Mouse (Mus musculus) CH12.LX (cell line): ENCODE results near the gene Csl. TPM values are rescaled to one million over a fixed set of nuclear protein-coding genes. Genes with fewer than 3 reads are reported as not detected.

Experiments used
- DNase-seq: peaks from one replicate; pipeline ENCODE4 v3.0.0-alpha.2; 2013; ENCODE audit errors: extremely low read depth
- H3K27ac ChIP-seq: 2 replicates; pipeline ENCODE4 v1.5.1; 2012; ENCODE audit warnings: low read depth, mild to moderate bottlenecking, control low read depth, moderate library complexity; ENCODE audit not compliant: insufficient read depth
- H3K27me3 ChIP-seq: replicated peaks from 2 replicates; pipeline ENCODE3; 2012; ENCODE audit warnings: inconsistent platforms
- H3K36me3 ChIP-seq, 2 experiments: replicated peaks in 1 of 2; 2 replicates each; pipeline versions ENCODE3 to v1.6.1; 2012; ENCODE audit warnings: inconsistent platforms in 1 of 2, low read length in 1 of 2, mild to moderate bottlenecking in 1 of 2, mixed read lengths in 1 of 2, moderate library complexity in 1 of 2; ENCODE audit not compliant: control insufficient read depth in 1 of 2, insufficient read depth in 1 of 2
- H3K4me1 ChIP-seq, 2 experiments: 2 replicates each; pipeline ENCODE4 v1.6.1; 2012; ENCODE audit warnings: inconsistent platforms in 1 of 2, moderate library complexity in 1 of 2; ENCODE audit not compliant: insufficient read depth in 2 of 2, control insufficient read depth in 1 of 2
- H3K4me2 ChIP-seq: 2 replicates; pipeline ENCODE4 v1.6.1; 2012; ENCODE audit warnings: low read depth, mild to moderate bottlenecking, control low read depth; ENCODE audit not compliant: poor library complexity, insufficient read depth, severe bottlenecking
- H3K4me3 ChIP-seq, 3 experiments: fragments of 150-350 bp in 1 of 3; sonication (generic) in 1 of 3; replicated peaks in 1 of 3; 2 replicates each; pipeline versions ENCODE3 to v1.5.1; 2011 to 2012; ENCODE audit warnings: low read depth in 2 of 3, low read length in 2 of 3, mild to moderate bottlenecking in 2 of 3, moderate library complexity in 2 of 3, control low read depth in 1 of 3, improper control_type of control experiment in 1 of 3, inconsistent platforms in 1 of 3, mixed read lengths in 1 of 3; ENCODE audit not compliant: poor library complexity in 1 of 3
- H3K79me2 ChIP-seq: replicated peaks from 2 replicates; pipeline ENCODE4 v1.6.1; 2012; ENCODE audit warnings: mild to moderate bottlenecking, moderate library complexity; ENCODE audit not compliant: control insufficient read depth, poor library complexity, insufficient read depth, severe bottlenecking; ENCODE audit errors: extremely low read depth
- H3K9ac ChIP-seq: 2 replicates; pipeline ENCODE4 v1.6.1; 2012; ENCODE audit warnings: low read depth, mild to moderate bottlenecking, control low read depth, moderate library complexity; ENCODE audit not compliant: insufficient read depth
- H3K9me3 ChIP-seq: replicated peaks from 2 replicates; pipeline ENCODE3; 2012; ENCODE audit warnings: low read length, inconsistent platforms, mixed read lengths
- CHD1 ChIP-seq: IDR thresholded peaks from 2 replicates; pipeline ENCODE4 v1.6.1; 2012; ENCODE audit warnings: low read depth, low read length, improper control_type of control experiment, inconsistent platforms
- CTCF ChIP-seq, 2 experiments: IDR thresholded peaks in 1 of 2; conservative IDR thresholded peaks in 1 of 2; 2 replicates each; pipeline ENCODE4 v1.5.1; 2011 to 2012; ENCODE audit warnings: low read depth in 2 of 2, low read length in 2 of 2, improper control_type of control experiment in 1 of 2, inconsistent platforms in 1 of 2, mild to moderate bottlenecking in 1 of 2, moderate library complexity in 1 of 2
- EP300 ChIP-seq: IDR thresholded peaks from 2 replicates; pipeline ENCODE4 v1.6.1; 2011; ENCODE audit warnings: low read length, improper control_type of control experiment
- ETS1 ChIP-seq: conservative IDR thresholded peaks from 2 replicates; pipeline ENCODE4 v1.6.1; 2012; ENCODE audit warnings: low read depth, mild to moderate bottlenecking, inconsistent platforms, low read length, improper control_type of control experiment, moderate library complexity
- GABPA ChIP-seq: IDR thresholded peaks from 2 replicates; pipeline ENCODE4 v1.6.1; 2012; ENCODE audit warnings: low read depth, low read length, improper control_type of control experiment, inconsistent platforms; ENCODE audit not compliant: insufficient replicate concordance
- IRF4 ChIP-seq: IDR thresholded peaks from 2 replicates; pipeline ENCODE4 v1.6.1; 2014; ENCODE audit warnings: low read depth, mild to moderate bottlenecking, inconsistent platforms, low read length, improper control_type of control experiment
- JUN ChIP-seq: IDR thresholded peaks from 2 replicates; pipeline ENCODE4 v1.6.1; 2011; ENCODE audit warnings: low read depth, mild to moderate bottlenecking, low read length, improper control_type of control experiment, moderate library complexity; ENCODE audit not compliant: insufficient read depth
- MAX ChIP-seq: IDR thresholded peaks from 2 replicates; pipeline ENCODE4 v1.6.1; 2011; ENCODE audit warnings: low read length, improper control_type of control experiment
- MAZ ChIP-seq: IDR thresholded peaks from 2 replicates; pipeline ENCODE4 v1.6.1; 2012; ENCODE audit warnings: low read depth, mild to moderate bottlenecking, inconsistent platforms, low read length, improper control_type of control experiment, moderate library complexity
- MEF2A ChIP-seq: IDR thresholded peaks from 2 replicates; pipeline ENCODE4 v1.6.1; 2014; ENCODE audit warnings: low read depth, mild to moderate bottlenecking, inconsistent platforms, low read length, improper control_type of control experiment, borderline replicate concordance
- MYC ChIP-seq: IDR thresholded peaks from 2 replicates; pipeline ENCODE4 v1.6.1; 2011; ENCODE audit warnings: low read depth, mild to moderate bottlenecking, improper control_type of control experiment, low read length
- PAX5 ChIP-seq: IDR thresholded peaks from 2 replicates; pipeline ENCODE4 v1.6.1; 2012; ENCODE audit warnings: low read length, inconsistent platforms, mixed read lengths
- POLR2A ChIP-seq: IDR thresholded peaks from 2 replicates; pipeline ENCODE4 v1.6.1; 2011; ENCODE audit warnings: low read depth, mild to moderate bottlenecking, improper control_type of control experiment, low read length
- POLR2AphosphoS2 ChIP-seq: IDR thresholded peaks from 2 replicates; pipeline ENCODE4 v1.6.1; 2011; ENCODE audit warnings: low read depth, low read length, improper control_type of control experiment
- RAD21 ChIP-seq: IDR thresholded peaks from 2 replicates; pipeline ENCODE4 v1.6.1; 2011; ENCODE audit warnings: low read depth, mild to moderate bottlenecking, low read length, improper control_type of control experiment, moderate library complexity
- RCOR1 ChIP-seq: conservative IDR thresholded peaks from 2 replicates; pipeline ENCODE4 v1.6.1; 2012; ENCODE audit warnings: low read depth, mild to moderate bottlenecking, inconsistent platforms, low read length, improper control_type of control experiment
- SMC3 ChIP-seq: IDR thresholded peaks from 2 replicates; pipeline ENCODE4 v1.6.1; 2011; ENCODE audit warnings: low read depth, low read length, improper control_type of control experiment
- TCF12 ChIP-seq: IDR thresholded peaks from 2 replicates; pipeline ENCODE4 v1.6.1; 2014; ENCODE audit warnings: low read depth, mild to moderate bottlenecking, inconsistent platforms, low read length, improper control_type of control experiment
- UBTF ChIP-seq: IDR thresholded peaks from 2 replicates; pipeline ENCODE4 v1.6.1; 2012; ENCODE audit warnings: low read depth, mild to moderate bottlenecking, inconsistent platforms, low read length, improper control_type of control experiment, moderate library complexity
- USF1 ChIP-seq: IDR thresholded peaks from 2 replicates; pipeline ENCODE4 v1.6.1; 2014; ENCODE audit warnings: low read depth, mild to moderate bottlenecking, inconsistent platforms, low read length, improper control_type of control experiment
- ZNF384 ChIP-seq: IDR thresholded peaks from 2 replicates; pipeline ENCODE4 v1.6.1; 2012; ENCODE audit warnings: low read depth, low read length, improper control_type of control experiment, inconsistent platforms
- dilution Hi-C: fragments of 300-500 bp; cut with MboI; formaldehyde crosslinking; loops from 2 replicates; pipeline ENCODE4 v1.14.3; 2020; ENCODE audit warnings: low sequenced_read_pairs; ENCODE audit not compliant: extremely low pct_unique_long_range_greater_than_20kb, extremely low pct_ligation_motif_present
- in situ Hi-C: fragments of 300-500 bp; cut with MboI; formaldehyde crosslinking; loops from 3 replicates; pipeline ENCODE4 v1.14.3; 2019; ENCODE audit warnings: low sequenced_read_pairs, low pct_ligation_motif_present, low pct_unique_long_range_greater_than_20kb, mixed read lengths
- polyA plus RNA-seq: library from polyadenylated mRNA; unstranded; fragments of >175 nt; gene quantifications from 2 replicates; pipeline ENCODE4 v1.2.1, GENCODE M21; 2012; ENCODE audit warnings: low read depth; ENCODE audit not compliant: insufficient read length
- total RNA-seq, 2 experiments: library from RNA; depleted of rRNA; stranded (reverse); fragments of 300-350 nt in 1 of 2; fragments of >200 nt in 1 of 2; gene quantifications; 2 replicates each; pipeline ENCODE4 v1.2.3; 2012 to 2014

Csl gene
- not detected in 2 replicates for total RNA-seq (2012; rRNA removed)
- total RNA-seq (2014; rRNA removed): 0.11 and 0.28 TPM in 2 replicates
- 0.13 and 0.29 TPM in 2 replicates for polyA plus RNA-seq

GRCm38 (mm10) chr10:99759558-99759957 lies at the start of gene Csl:
TSS of gene Csl (minus strand) at chr10:99759658.
- TF ChIP-seq POLR2AphosphoS2 (no peak), ZNF384 (no peak), ETS1 (no peak), CTCF (conservative IDR thresholded peaks at IDR 0.05 in 1 of 2, IDR thresholded peaks at IDR 0.05 in 1 of 2; ENCODE audit: low read depth in 2 of 2, low read length in 2 of 2) (no peak), IRF4 (no peak), PAX5 (no peak), JUN (no peak), USF1 (no peak), SMC3 (no peak), UBTF (no peak)
- no peaks in the 10 kb centered on the region for H3K79me2 ChIP-seq
- DNase-seq: no peak
- H3K4me3 ChIP-seq: no peak within 1 kb of the TSS
- no peaks in the 10 kb centered on the region for H3K36me3 ChIP-seq
- no peaks in the 10 kb centered on the region for H3K4me1 ChIP-seq
- dilution Hi-C loops (no loop called here), in situ Hi-C loops (no loop called here)
- H3K9ac ChIP-seq: no peak within 1 kb of the TSS
- H3K4me2 ChIP-seq: no peak within 1 kb of the TSS
- H3K9me3 ChIP-seq: peaks cover 53% of the 10 kb centered on the region
- no peak within 1 kb of the TSS for H3K27ac ChIP-seq
- no peaks in the 10 kb centered on the region for H3K27me3 ChIP-seq

GRCm38 (mm10) chr10:99789418-99789817 lies 30.0 kb upstream of the Csl start:
- DNase-seq: no peak
- dilution Hi-C loops: no loop called here
- Histone ChIP-seq H3K27me3 (no peaks in the 10 kb centered on the region), H3K27ac (no peak overlapping the region)
- in situ Hi-C loops: no loop called here
- TF ChIP-seq TCF12: no peak
- TF ChIP-seq GABPA: no peak
- no peak for TF ChIP-seq EP300
- no peak for TF ChIP-seq RAD21
- no peak for TF ChIP-seq POLR2AphosphoS2
- no peak for TF ChIP-seq MAZ
- no peak for TF ChIP-seq CHD1
- TF ChIP-seq ZNF384: no peak
- no peak for TF ChIP-seq POLR2A
- no peak for TF ChIP-seq MEF2A
- TF ChIP-seq RCOR1: no peak
- no peak for TF ChIP-seq IRF4
- TF ChIP-seq MAX: no peak
- TF ChIP-seq MYC: no peak
- TF ChIP-seq, all 38 proteins: peak for 0
- Histone ChIP-seq H3K4me3 (no peak overlapping the region), H3K4me1 (no peaks in the 10 kb centered on the region), H3K9me3 (peaks cover 32% of the 10 kb centered on the region), H3K9ac (no peak overlapping the region), H3K79me2 (no peaks in the 10 kb centered on the region), H3K4me2 (no peak overlapping the region), H3K36me3 (no peaks in the 10 kb centered on the region)
